Mouse (Mus musculus): ENCODE measurements at regions not wholly inside any gene's neighbourhood (a gene's known extent, or its start where the extent isn't known, plus 50 kb on each side); places are given as distances from the start of the nearest gene placed in this dataset.

DNA sequence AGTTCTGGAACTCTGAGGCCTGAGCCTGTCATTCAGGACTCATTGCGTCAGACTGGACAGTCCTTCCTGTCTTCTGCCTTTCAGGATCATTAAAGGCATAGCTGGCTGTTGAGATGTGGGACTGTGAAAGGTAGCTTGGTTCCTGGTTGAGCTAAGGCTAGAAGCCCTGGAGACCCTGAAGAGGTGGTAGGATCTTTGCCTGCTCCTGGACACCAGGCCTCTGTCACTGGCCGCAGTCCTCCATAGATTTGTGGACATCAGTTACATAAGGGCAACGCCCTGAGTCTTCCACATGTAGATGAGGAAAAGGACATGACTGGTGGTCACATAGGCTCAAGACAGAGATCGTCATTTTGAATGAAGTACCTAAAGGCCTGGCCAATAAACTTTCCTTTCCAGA, 127.9 kb downstream of the Opa1 start:
- TF ChIP-seq POLR2A (IDR thresholded peaks at IDR 0.05; ENCODE audit: borderline replicate concordance, control insufficient read depth, low read depth, low read length) (no peak), CTCF (IDR thresholded peaks at IDR 0.05; ENCODE audit: control insufficient read depth, insufficient read depth, low read length) (no peak)
- Histone ChIP-seq H3K4me1 (ENCODE audit: control insufficient read depth, insufficient read depth, low read length) (no peaks in the 10 kb centered on the region), H3K27ac (ENCODE audit: control insufficient read depth, insufficient read depth, low read depth, low read length, poor library complexity) (no peak overlapping the region), H3K4me3 (replicated peaks; ENCODE audit: control insufficient read depth, low read depth, low read length) (no peak overlapping the region)
- WGBS: 83% methylated on average over 4 of the region's 4 CpGs

DNA sequence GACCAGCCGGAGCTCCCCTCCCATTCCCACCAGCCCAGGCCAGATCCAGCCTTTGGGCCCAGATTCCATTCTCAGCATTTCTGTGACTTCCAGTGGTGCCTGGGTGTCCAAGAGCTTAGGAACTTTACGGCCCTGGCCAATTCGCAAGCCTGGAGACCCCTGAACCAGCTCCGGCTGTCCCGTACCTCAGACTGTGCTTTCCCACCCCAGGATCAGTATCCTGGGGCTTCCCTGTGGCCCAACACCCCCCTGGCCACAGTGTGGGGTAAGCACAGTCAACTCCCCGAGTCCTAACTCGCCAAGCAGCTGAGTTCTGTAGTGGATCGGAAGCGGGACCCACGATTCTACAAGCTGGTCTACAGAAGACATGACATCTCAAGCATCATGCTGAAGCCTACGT, 128.5 kb downstream of the Opa1 start:
- Histone ChIP-seq H3K4me1 (ENCODE audit: control insufficient read depth, insufficient read depth, low read length) (no peaks in the 10 kb centered on the region), H3K27ac (ENCODE audit: control insufficient read depth, insufficient read depth, low read depth, low read length, poor library complexity) (no peak overlapping the region), H3K4me3 (replicated peaks; ENCODE audit: control insufficient read depth, low read depth, low read length) (no peak overlapping the region)
- TF ChIP-seq POLR2A (IDR thresholded peaks at IDR 0.05; ENCODE audit: borderline replicate concordance, control insufficient read depth, low read depth, low read length) (no peak), CTCF (IDR thresholded peaks at IDR 0.05; ENCODE audit: control insufficient read depth, insufficient read depth, low read length) (no peak)
- WGBS: 85% methylated on average over 11 of the region's 11 CpGs

DNA sequence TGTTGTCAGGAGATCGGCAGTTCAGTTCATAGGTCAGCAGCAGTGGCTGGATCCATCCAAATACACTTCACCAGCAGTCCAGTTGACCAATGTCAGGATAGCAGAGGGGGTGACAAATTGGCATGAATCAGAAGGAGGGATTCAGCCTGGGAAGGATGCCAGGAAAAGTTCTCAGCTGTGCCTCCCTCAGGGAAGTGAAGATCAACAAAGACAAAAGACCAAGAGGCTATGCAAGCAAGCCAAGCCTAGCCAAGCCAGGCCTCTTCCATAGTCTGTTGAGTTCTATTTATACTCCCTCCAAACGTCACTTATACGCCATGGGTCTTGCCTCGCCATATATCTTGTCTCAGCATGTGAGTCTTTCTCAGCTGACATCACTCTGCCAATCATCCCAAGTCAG, 129.9 kb downstream of the Opa1 start:
- Histone ChIP-seq H3K27ac (ENCODE audit: control insufficient read depth, insufficient read depth, low read depth, low read length, poor library complexity) (no peak overlapping the region), H3K4me3 (replicated peaks; ENCODE audit: control insufficient read depth, low read depth, low read length) (no peak overlapping the region), H3K4me1 (ENCODE audit: control insufficient read depth, insufficient read depth, low read length) (no peaks in the 10 kb centered on the region)
- no peak for TF ChIP-seq POLR2A (IDR thresholded peaks at IDR 0.05; ENCODE audit: borderline replicate concordance, control insufficient read depth, low read depth, low read length)
- no peak for TF ChIP-seq CTCF (IDR thresholded peaks at IDR 0.05; ENCODE audit: control insufficient read depth, insufficient read depth, low read length)
- 77% methylated on average over 4 of the region's 4 CpGs for WGBS

DNA sequence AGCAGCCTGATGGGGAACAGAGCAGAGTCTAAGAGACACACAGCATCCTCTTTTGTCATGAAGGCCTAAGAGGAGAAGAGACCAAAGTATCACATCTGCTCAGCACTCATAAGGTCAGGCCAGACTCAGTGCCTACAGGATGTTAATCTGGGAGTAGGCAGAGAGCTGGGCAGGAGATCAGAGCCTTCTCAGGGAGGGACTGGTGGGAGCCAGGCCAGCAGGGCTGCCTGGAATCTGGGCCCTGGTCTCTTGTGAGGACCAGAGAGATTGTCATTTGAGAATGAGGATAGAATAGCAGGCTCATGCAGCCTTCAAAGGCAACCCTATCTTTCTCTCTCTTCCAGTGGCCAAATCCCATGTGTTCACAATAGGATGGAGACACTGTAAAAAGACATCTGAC, 132.3 kb downstream of the Opa1 start:
- no peaks in the 10 kb centered on the region for H3K4me1 ChIP-seq (ENCODE audit: control insufficient read depth, insufficient read depth, low read length)
- no peak for TF ChIP-seq CTCF (IDR thresholded peaks at IDR 0.05; ENCODE audit: control insufficient read depth, insufficient read depth, low read length)
- TF ChIP-seq POLR2A (IDR thresholded peaks at IDR 0.05; ENCODE audit: borderline replicate concordance, control insufficient read depth, low read depth, low read length): no peak

DNA sequence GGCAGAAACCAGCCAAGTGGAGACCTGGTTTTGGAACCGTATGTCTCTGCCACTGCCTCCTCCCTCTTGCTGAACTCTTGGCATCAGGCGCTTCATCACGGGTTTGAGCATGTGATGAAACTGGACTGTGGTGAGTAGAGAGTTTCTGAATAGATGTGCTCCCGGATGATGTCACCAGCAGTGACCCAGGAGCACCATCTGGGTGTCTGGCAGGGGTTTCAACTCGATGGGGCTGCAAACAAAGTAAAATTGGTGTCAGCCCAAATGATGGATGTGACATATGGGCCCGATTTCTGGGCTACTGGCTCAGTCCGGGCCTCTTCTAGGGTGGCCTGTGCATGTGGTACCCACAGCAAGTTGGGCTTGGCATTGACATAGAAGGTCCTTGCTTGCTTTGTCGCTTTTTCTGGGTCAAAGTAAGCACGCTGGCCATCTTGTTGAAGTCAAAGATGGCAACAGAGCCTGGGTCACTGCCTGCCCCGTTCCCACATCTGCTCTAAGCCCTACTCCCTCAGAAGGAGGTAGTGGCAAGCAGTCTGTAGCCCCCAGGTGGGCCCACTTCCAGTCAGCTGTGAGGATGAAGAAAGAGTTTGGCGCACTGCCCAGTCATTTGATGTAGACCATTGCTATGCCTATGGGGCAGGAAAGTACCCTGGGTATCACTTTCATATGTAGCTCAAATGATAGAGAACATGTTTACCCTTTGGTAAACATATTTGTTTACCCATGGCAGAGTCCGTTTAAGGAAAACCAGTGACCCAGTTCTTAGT, 133.0 kb downstream of the Opa1 start:
- Histone ChIP-seq H3K4me1 (ENCODE audit: control insufficient read depth, insufficient read depth, low read length) (no peaks in the 10 kb centered on the region), H3K27ac (ENCODE audit: control insufficient read depth, insufficient read depth, low read depth, low read length, poor library complexity) (no peak overlapping the region), H3K4me3 (replicated peaks; ENCODE audit: control insufficient read depth, low read depth, low read length) (no peak overlapping the region)
- TF ChIP-seq CTCF (IDR thresholded peaks at IDR 0.05; ENCODE audit: control insufficient read depth, insufficient read depth, low read length) (no peak), POLR2A (IDR thresholded peaks at IDR 0.05; ENCODE audit: borderline replicate concordance, control insufficient read depth, low read depth, low read length) (no peak)
- WGBS: 75% methylated on average over 12 of the region's 12 CpGs

More for the DNA sequence above, 132.3 kb downstream of the Opa1 start:
- no peak overlapping the region for H3K27ac ChIP-seq (ENCODE audit: control insufficient read depth, insufficient read depth, low read depth, low read length, poor library complexity)
- no peak overlapping the region for H3K4me3 ChIP-seq (replicated peaks; ENCODE audit: control insufficient read depth, low read depth, low read length)

DNA sequence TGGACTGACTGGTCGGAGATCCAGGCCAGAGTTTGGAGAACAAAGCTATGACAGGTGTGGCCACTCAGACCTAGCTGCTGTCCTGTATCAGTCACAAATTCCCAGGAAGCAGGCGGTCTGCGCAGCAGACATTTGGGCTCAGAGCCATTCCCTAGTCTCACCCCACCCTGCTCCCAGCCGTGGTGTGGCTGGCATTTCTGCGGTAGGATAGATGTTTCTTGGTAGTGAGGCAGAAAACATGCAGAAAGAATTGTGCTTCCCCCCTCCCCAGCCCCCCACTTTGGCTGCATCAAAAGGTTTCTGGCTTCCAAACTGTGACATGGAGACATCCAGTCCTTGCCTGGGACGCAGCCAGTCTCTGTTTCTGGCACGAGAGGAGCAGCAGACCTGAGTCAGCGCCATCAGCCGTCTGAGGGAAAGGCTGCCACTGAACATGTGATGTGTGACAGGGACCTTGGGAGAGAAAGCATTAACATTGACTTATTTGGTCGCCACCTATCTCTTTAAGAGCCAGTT, 135.5 kb downstream of the Opa1 start:
- WGBS: 78% methylated on average over 10 of the region's 10 CpGs
- no peak for TF ChIP-seq CTCF (IDR thresholded peaks at IDR 0.05; ENCODE audit: control insufficient read depth, insufficient read depth, low read length)
- no peak for TF ChIP-seq POLR2A (IDR thresholded peaks at IDR 0.05; ENCODE audit: borderline replicate concordance, control insufficient read depth, low read depth, low read length)

DNA sequence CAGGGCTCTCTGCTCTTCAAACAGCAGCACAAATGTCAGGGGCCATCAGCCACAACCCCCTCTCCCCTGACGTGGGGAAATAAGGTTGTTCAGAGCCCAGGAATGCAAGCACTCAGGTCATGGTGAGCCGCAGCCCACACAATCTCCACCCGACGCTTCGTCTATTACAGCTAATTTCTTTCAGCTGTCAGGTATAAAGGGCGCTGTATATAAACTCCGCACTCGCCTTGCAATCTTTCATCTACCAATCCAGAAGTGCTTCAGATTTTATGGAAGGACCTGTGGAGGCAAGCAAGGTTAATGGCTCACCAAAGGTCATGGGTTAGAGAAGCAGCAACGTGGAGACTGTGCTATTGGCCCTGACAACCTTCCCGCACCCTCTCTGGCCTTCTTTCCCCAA, 139.8 kb downstream of the Opa1 start:
- H3K4me1 ChIP-seq (ENCODE audit: control insufficient read depth, insufficient read depth, low read length): no peaks in the 10 kb centered on the region
- no peak overlapping the region for H3K4me3 ChIP-seq (replicated peaks; ENCODE audit: control insufficient read depth, low read depth, low read length)
- no peak overlapping the region for H3K27ac ChIP-seq (ENCODE audit: control insufficient read depth, insufficient read depth, low read depth, low read length, poor library complexity)
- TF ChIP-seq POLR2A (IDR thresholded peaks at IDR 0.05; ENCODE audit: borderline replicate concordance, control insufficient read depth, low read depth, low read length) (no peak), CTCF (IDR thresholded peaks at IDR 0.05; ENCODE audit: control insufficient read depth, insufficient read depth, low read length) (no peak)
- WGBS: 81% methylated on average over 10 of the region's 10 CpGs

More for the DNA sequence above, 135.5 kb downstream of the Opa1 start:
- H3K27ac ChIP-seq (ENCODE audit: control insufficient read depth, insufficient read depth, low read depth, low read length, poor library complexity): no peak overlapping the region
- no peaks in the 10 kb centered on the region for H3K4me1 ChIP-seq (ENCODE audit: control insufficient read depth, insufficient read depth, low read length)
- no peak overlapping the region for H3K4me3 ChIP-seq (replicated peaks; ENCODE audit: control insufficient read depth, low read depth, low read length)

DNA sequence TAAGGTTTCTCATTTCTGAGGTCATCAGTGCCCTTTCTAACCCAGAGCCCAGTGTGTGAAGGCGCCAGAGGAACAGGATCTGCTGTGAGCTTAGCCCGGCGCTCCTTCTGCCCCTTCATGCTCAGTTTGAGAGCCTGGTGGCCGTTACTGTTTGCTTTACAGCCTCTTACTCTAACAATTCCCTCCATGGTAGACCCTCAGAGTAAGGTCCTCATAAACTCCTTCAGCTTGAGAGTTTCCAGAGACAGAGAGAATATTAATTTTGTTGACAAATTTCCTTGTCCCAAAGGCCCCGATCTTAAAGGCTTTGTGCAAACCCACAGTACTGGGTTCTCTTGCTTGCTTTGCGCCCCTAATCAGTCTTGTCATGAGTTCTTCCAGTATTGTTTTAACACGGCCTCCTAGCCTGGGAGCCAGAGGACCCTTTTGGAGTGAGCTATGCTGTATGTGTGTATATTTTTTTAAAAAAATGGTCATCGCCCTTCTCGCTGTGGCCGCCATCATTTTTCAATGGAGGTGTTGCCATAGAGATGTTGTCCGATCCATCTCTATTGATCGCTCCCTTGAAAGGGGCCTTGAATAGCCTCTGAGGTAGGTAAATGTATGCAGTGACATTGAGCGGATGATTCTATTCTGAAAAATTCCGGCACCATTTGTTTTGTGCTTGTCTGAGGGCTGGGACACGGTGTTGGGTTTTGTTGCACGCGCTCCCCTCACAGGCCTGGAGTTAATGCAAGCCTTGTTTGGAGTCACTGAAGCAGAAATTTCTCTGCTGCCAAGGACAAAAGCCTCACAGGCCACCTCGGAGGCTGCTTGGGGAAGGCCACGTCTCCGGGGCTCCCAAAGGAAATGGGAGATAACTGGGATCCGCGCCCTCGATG, 140.7 kb downstream of the Opa1 start:
- WGBS: 89% methylated on average over 23 of the region's 23 CpGs
- Histone ChIP-seq H3K4me1 (ENCODE audit: control insufficient read depth, insufficient read depth, low read length) (no peaks in the 10 kb centered on the region), H3K4me3 (replicated peaks; ENCODE audit: control insufficient read depth, low read depth, low read length) (no peak overlapping the region), H3K27ac (ENCODE audit: control insufficient read depth, insufficient read depth, low read depth, low read length, poor library complexity) (no peak overlapping the region)
- TF ChIP-seq POLR2A (IDR thresholded peaks at IDR 0.05; ENCODE audit: borderline replicate concordance, control insufficient read depth, low read depth, low read length) (no peak), CTCF (IDR thresholded peaks at IDR 0.05; ENCODE audit: control insufficient read depth, insufficient read depth, low read length) (no peak)
